Mouse (Mus musculus) cerebellum, adult 2 months (tissue): ENCODE measurements around the gene 9230104L09Rik.

Source experiments
- CTCF ChIP-seq: fragments of 200-500 bp; IDR thresholded peaks from 2 replicates; pipeline ENCODE4 v1.5.1; 2011; ENCODE audit warnings: low read depth, mild to moderate bottlenecking, control low read depth, low read length, moderate library complexity, borderline replicate concordance; ENCODE audit not compliant: insufficient read depth
- POLR2A ChIP-seq: fragments of 200-500 bp; IDR thresholded peaks from 2 replicates; pipeline ENCODE4 v1.6.1; 2011; ENCODE audit warnings: low read length, control low read depth, borderline replicate concordance; ENCODE audit not compliant: insufficient read depth

- no peak for TF ChIP-seq CTCF
- no peak for TF ChIP-seq POLR2A
Measured at GRCm38 (mm10) chr2:148868959-148869358, 4.1 kb upstream of the 9230104L09Rik start.
